Mouse (Mus musculus) ZHBTc4 (cell line): ENCODE measurements at regions not wholly inside any gene's neighbourhood (a gene's known extent, or its start where the extent isn't known, plus 50 kb on each side); places are given as distances from the start of the nearest gene placed in this dataset.
A peak's percentile ranks its signal among the peaks of the same experiment; 100 is the strongest.

Experiments used
- DNase-seq: peaks from one replicate; pipeline ENCODE4 v3.0.0-alpha.2; 2011; ENCODE audit warnings: low read depth, low spot score

DNA sequence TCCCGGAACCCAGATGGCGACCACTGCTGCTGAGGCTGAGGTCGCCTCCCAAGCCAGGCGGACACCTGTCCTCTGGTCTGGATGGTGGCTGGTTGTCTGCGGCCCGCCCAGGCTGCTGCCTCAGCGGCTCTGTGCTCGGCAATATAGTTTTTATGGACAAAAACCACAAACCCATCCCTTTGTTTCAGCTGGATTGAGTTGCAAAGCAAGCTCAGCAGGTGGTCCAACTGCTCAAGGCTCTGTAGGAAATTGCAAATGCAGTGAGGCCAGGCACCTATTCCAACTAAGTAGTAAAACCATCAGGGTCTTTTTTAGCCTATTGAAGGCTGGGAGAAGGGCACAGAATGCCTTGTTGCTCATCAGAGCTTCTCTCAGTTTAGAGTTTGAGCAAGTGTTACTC, 1613.3 kb upstream of the Zeb2 start:
- DNase-seq = peak; percentile 74
